In genomic region chr12:110417987-110418734, GRCm38 (mm10) we compare ENCODE assay signal across 7 mouse cellular contexts. TPM values are rescaled to one million over a fixed set of nuclear protein-coding genes. Genes with fewer than 3 reads are reported as not detected.
A peak's percentile ranks its signal among the peaks of the same experiment; 100 is the strongest.
DNase-seq lines count a peak whose midpoint lies in the region; ATAC-seq lines count a peak whose summit lies in the region.

No protein-coding gene starts in this region.

- peak; percentile 28 for ATAC-seq in granulocyte monocyte progenitor cell, adult 5-6 weeks (replicated peaks; ENCODE audit: poor library complexity, severe bottlenecking)
- peak; percentile 27 for ATAC-seq in megakaryocyte progenitor cell, adult 5-6 weeks (replicated peaks; ENCODE audit: poor library complexity)
- ATAC-seq in erythroid progenitor cell, adult 5-6 weeks (replicated peaks; ENCODE audit: low FRiP score, poor library complexity, severe bottlenecking) = no peak

- peak; percentile 14 for DNase-seq in urinary bladder, postnatal 25 days (ENCODE audit: low spot score)
- DNase-seq in urinary bladder, adult 2 months (ENCODE audit: low spot score) = no peak
- DNase-seq in kidney, postnatal 10 days = peak; percentile 57
- DNase-seq in left cerebral cortex, adult 18-20 months (ENCODE audit: low spot score in 2 of 2) = no peak

RNA-seq across cellular contexts. Expression of gene Ppp2r5c, which starts 28.8 kb away (rescaled TPM):
- 65.3 and 78.7 TPM in 2 replicates for polyA plus RNA-seq in urinary bladder, adult 2 months (2012; rRNA removed)
- total RNA-seq in granulocyte monocyte progenitor cell, adult 5-6 weeks (2014; fragmentation: Nextera tagmentation) = 106 and 113 TPM in 2 replicates
- 183 and 215 TPM in 2 replicates for total RNA-seq in granulocyte monocyte progenitor cell, adult 5-6 weeks (2017)
- total RNA-seq in megakaryocyte progenitor cell, adult 5-6 weeks (2015) = 108 and 119 TPM in 2 replicates
- total RNA-seq in megakaryocyte progenitor cell, adult 5-6 weeks (2017) = 189 and 205 TPM in 2 replicates
- total RNA-seq in left cerebral cortex, adult 18-20 months (2021) = 100 to 1,000 TPM; 263 to 284 TPM
- 65.2 and 80.1 TPM in 2 replicates for total RNA-seq in erythroid progenitor cell, adult 5-6 weeks (2015; ENCODE audit: low replicate concordance)
- total RNA-seq in erythroid progenitor cell, adult 5-6 weeks (2017; ENCODE audit: low replicate concordance) = 113 and 118 TPM in 2 replicates

Comparison
In these comparisons a context has a peak if more than half of its experiments do, and no peak if none do; other contexts are left out.
1. DNase-seq: peak in urinary bladder, postnatal 25 days (single experiment) and kidney, postnatal 10 days (single experiment); none in urinary bladder, adult 2 months (single experiment) and left cerebral cortex, adult 18-20 months (0 of 2).